Mouse (Mus musculus) mature B cell (primary cell): ENCODE results near the gene Abhd16a.

ENCODE experiments used
- in situ Hi-C: fragments of 300-500 bp; cut with MboI; formaldehyde crosslinking; loops from 2 replicates; pipeline ENCODE4 v1.14.3; 2019

The Abhd16a gene

GRCm38 (mm10) chr17:35082841-35083576, 6.1 kb upstream of the Abhd16a start:
- in situ Hi-C loops, result no loop called here

- in situ Hi-C loops, result no loop called here
Measured at GRCm38 (mm10) chr17:35083929-35084497, 5.0 kb upstream of the Abhd16a start.

GRCm38 (mm10) chr17:35085208-35085865, 3.7 kb upstream of the Abhd16a start, which contains the start of gene Ly6g6f:
Gene Ly6g6f, minus strand, starts transcription at chr17:35085610.
- in situ Hi-C loops, result no loop called here

GRCm38 (mm10) chr17:35088151-35088550, 912 bp upstream of the Abhd16a start:
- in situ Hi-C loops, result no loop called here

DNA sequence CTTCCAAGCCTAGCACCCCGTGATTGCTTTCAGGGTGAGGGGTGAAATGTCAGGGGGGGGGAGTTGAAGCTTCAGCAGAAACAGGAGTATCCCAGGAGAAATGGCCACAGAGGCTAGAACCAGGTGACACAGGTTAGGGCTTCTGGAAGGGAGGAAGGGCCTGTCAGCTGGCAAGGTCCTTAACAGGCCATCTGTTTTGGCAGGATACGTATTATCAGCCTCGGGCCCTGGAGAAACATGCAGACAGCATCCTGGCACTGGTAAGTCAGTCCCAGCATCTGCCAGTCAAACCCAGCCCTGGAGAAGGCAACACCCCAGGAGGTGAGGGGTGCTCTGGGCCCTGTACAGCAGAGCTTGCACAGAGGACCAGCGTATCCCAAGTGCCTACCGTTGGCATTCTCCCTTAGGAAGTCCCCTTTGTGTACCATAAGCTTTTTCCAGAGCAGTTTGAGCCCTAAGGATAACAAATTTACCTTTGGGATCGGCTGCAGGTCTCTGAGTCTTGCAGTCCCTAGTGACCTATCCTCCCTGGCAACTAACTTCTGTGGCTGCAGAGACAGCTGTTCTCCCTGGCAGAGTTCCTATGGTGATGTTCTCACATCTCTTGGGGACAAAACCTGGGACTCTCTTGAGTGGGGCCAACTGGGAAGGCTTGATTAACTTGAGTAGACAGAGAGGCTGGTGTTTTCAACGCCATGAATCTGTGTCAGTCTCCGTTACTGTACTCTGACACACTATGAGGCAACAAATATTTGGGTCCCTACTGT, 1.3 kb downstream of the Abhd16a start:
- in situ Hi-C loops, result no loop called here

- in situ Hi-C loops, result no loop called here
Measured at GRCm38 (mm10) chr17:35092403-35093198, 3.5 kb downstream of the Abhd16a start.

- in situ Hi-C loops, result no loop called here
Measured at GRCm38 (mm10) chr17:35094475-35095365, 5.7 kb downstream of the Abhd16a start.

DNA sequence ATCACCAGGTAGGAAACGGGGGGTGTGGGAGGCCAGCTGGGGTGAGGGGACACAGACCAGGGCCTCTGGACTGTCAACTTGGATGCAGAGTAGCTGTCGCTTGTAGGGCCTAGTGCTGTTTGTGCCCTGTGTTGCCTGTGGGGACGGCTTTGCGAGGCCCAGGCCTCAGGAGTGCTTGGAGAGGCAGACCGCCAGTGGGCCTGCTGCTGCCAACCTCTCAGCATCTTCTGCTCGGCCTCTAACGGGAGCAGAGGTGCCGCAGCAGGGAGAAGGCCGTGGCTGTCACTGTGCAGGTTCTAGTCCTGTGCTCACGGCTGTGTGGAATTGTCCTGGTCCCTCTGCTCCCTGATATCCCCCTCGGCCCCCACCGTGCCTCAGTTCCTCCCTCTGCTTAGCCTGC, 7.5 kb downstream of the Abhd16a start:
- in situ Hi-C loops, result no loop called here

DNA sequence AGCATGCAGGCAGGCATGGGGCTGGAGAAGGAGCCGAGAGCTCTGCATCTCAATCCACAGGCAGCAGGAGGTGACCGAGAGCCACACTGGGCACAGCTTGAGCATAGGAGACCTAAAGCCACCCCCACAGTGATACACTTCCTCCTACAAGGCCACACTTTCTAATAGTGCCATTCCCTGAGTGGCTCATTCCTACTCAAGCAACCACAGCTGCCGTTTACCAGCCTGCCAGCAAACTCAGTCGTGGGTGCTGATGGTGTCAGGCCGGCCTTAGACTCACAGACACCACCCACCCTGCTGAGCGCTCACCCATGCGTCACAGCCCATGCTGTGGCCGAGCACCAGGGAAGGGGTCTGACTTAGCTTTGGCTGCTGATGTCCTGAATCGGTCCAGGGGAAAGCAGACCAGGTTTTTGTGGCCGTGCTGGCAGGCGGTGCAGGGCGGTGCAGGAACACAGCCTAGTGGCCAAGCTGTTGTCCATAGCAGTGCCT, 8.1 kb downstream of the Abhd16a start:
- in situ Hi-C loops, result no loop called here

DNA sequence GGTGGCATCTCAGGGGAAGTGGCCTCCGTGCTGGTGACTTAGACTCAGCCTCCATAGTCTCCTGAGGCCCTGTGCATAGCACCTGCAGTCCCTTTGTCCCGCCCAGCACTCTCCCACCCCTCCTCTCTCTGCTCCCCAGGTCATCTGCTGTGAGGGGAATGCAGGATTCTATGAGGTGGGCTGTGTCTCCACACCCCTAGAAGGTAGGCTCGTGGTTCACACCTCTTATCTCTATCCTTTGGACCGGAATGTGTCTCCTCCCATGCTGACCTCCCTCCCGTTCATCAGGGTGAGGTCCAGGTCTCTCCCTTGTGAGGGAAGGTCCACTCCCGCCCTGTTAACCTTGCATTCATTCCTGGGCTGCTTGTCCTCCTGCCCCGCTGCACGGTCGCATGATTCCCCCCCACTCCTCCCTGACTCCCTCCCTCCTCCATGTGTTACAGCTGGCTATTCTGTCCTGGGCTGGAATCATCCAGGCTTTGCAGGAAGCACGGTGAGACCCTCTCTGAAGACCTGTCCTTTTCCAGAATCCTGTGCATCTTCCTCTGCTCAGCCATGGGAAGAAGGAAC, 11.2 kb downstream of the Abhd16a start:
- in situ Hi-C loops, result no loop called here

GRCm38 (mm10) chr17:35101161-35101560, 12.1 kb downstream of the Abhd16a start:
- in situ Hi-C loops, result no loop called here

GRCm38 (mm10) chr17:35102299-35102698, 13.2 kb downstream of the Abhd16a start:
- in situ Hi-C loops, result no loop called here

- in situ Hi-C loops, result no loop called here
Measured at GRCm38 (mm10) chr17:35103221-35103690, 14.2 kb downstream of the Abhd16a start.

DNA sequence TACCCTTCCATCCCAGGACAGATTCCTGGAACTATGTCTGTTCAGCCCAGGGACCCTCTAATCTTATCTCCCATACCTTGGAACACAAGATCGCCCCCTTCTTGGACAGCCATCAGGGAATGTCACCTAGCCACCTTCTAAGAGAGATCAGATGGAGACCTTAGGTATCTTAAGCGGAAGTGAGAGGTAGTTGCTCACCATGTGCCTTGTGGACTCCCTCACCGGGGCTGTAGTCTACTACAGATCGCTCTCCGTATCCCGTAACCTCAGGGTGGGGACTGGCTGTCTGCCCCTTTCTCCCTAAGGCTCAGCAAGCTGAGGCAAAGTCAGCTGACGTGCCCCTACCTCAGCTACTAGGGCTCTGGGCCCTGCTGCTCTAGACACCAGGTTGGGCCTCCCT, 15.0 kb downstream of the Abhd16a start:
- in situ Hi-C loops, result no loop called here

- in situ Hi-C loops, result no loop called here
Measured at GRCm38 (mm10) chr17:35104754-35105153, 15.7 kb downstream of the Abhd16a start.

GRCm38 (mm10) chr17:35105740-35106389, 16.8 kb downstream of the Abhd16a start:
- in situ Hi-C loops, result no loop called here

GRCm38 (mm10) chr17:35106522-35106921, 17.5 kb downstream of the Abhd16a start:
- in situ Hi-C loops, result no loop called here

GRCm38 (mm10) chr17:35108097-35108496, 19.0 kb downstream of the Abhd16a start, which contains the start of gene Ly6g5c:
Gene Ly6g5c, plus strand, starts transcription at chr17:35108279.
- in situ Hi-C loops, result no loop called here

GRCm38 (mm10) chr17:35111774-35112173, 22.7 kb downstream of the Abhd16a start:
- in situ Hi-C loops, result no loop called here
